Mouse (Mus musculus): Measurements from ENCODE around the gene Anxa5.

The Anxa5 gene

GRCm38 (mm10) chr3:36488899-36489589 lies 13.3 kb upstream of the Anxa5 start:
- DNase-seq (ENCODE audit: low spot score in 2 of 2), result no peak

- DNase-seq (ENCODE audit: low spot score in 2 of 2), result no peak
Observed at GRCm38 (mm10) chr3:36488367-36488766, 12.7 kb upstream of the Anxa5 start.

GRCm38 (mm10) chr3:36486881-36487280 lies 11.2 kb upstream of the Anxa5 start:
- DNase-seq (ENCODE audit: low spot score in 2 of 2), result no peak

- DNase-seq (ENCODE audit: low spot score in 2 of 2), result no peak
Observed at GRCm38 (mm10) chr3:36486176-36486575, 10.5 kb upstream of the Anxa5 start.

GRCm38 (mm10) chr3:36484292-36484691 lies 8.6 kb upstream of the Anxa5 start:
- DNase-seq (ENCODE audit: low spot score in 2 of 2), result no peak

- no peak for DNase-seq (ENCODE audit: low spot score in 2 of 2)
Observed at GRCm38 (mm10) chr3:36482940-36483339, 7.2 kb upstream of the Anxa5 start.

GRCm38 (mm10) chr3:36481776-36482193 lies 6.1 kb upstream of the Anxa5 start:
- peak; percentile 52 to 72 for DNase-seq (ENCODE audit: low spot score in 2 of 2)

GRCm38 (mm10) chr3:36480486-36480885 lies 4.8 kb upstream of the Anxa5 start:
- no peak for DNase-seq (ENCODE audit: low spot score in 2 of 2)

- no peak for DNase-seq (ENCODE audit: low spot score in 2 of 2)
Observed at GRCm38 (mm10) chr3:36478776-36479175, 3.1 kb upstream of the Anxa5 start.

GRCm38 (mm10) chr3:36476261-36477155 lies 814 bp upstream of the Anxa5 start:
- DNase-seq (ENCODE audit: low spot score in 2 of 2), result no peak

- peak; percentile 59 to 74 for DNase-seq (ENCODE audit: low spot score in 2 of 2)
Observed at GRCm38 (mm10) chr3:36474938-36475483, 683 bp downstream of the Anxa5 start.

GRCm38 (mm10) chr3:36474421-36474820 lies 1.3 kb downstream of the Anxa5 start:
- DNase-seq (ENCODE audit: low spot score in 2 of 2), result no peak

- DNase-seq (ENCODE audit: low spot score in 2 of 2), result no peak
Observed at GRCm38 (mm10) chr3:36473222-36473621, 2.5 kb downstream of the Anxa5 start.

- DNase-seq (ENCODE audit: low spot score in 2 of 2), result no peak
Observed at GRCm38 (mm10) chr3:36471856-36472255, 3.8 kb downstream of the Anxa5 start.

GRCm38 (mm10) chr3:36468871-36469270 lies 6.8 kb downstream of the Anxa5 start:
- no peak for DNase-seq (ENCODE audit: low spot score in 2 of 2)

GRCm38 (mm10) chr3:36467632-36468031 lies 8.1 kb downstream of the Anxa5 start:
- DNase-seq (ENCODE audit: low spot score in 2 of 2), result no peak

GRCm38 (mm10) chr3:36465538-36465937 lies 10.2 kb downstream of the Anxa5 start:
- DNase-seq (ENCODE audit: low spot score in 2 of 2), result no peak

- DNase-seq (ENCODE audit: low spot score in 2 of 2), result no peak
Observed at GRCm38 (mm10) chr3:36462348-36462747, 13.3 kb downstream of the Anxa5 start.

- no peak for DNase-seq (ENCODE audit: low spot score in 2 of 2)
Observed at GRCm38 (mm10) chr3:36461819-36462218, 13.9 kb downstream of the Anxa5 start.

GRCm38 (mm10) chr3:36460717-36461116 lies 15.0 kb downstream of the Anxa5 start:
- DNase-seq (ENCODE audit: low spot score in 2 of 2), result no peak

- no peak for DNase-seq (ENCODE audit: low spot score in 2 of 2)
Observed at GRCm38 (mm10) chr3:36455566-36455965, 20.1 kb downstream of the Anxa5 start.

- no peak for DNase-seq (ENCODE audit: low spot score in 2 of 2)
Observed at GRCm38 (mm10) chr3:36455124-36455523, 20.6 kb downstream of the Anxa5 start.

GRCm38 (mm10) chr3:36452502-36452901 lies 23.2 kb downstream of the Anxa5 start:
- DNase-seq (ENCODE audit: low spot score in 2 of 2), result no peak

Data from right cerebral cortex, postnatal 10 days (tissue).